Mouse (Mus musculus): ENCODE data around the gene Tmem266.

Tmem266 gene

DNA sequence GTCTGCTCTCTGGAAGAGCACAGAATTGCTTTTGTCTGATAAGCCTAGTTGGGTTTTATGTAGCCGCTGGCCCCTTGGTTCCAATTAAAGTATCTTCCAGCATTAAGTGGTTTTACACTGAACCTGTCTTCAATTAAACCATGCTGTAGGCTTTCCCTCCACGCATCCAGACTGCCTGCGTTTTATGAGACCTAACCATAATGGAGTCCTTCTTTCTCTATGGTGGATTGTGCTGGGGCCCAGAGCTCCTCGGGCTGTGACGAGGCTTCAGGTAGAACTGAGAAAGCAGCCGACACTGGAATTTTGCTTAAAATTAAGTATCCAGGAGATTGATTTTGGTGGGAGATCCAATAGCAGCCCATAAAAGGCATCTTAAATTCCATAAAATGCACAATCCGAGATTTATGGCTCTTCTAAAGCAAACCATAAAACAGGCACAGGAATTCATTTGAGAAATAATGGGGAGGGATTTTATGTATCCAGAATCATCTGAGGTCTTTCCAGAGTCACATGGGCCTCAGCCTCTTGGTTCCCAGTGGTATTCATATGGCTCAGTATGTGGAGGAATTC lies 72.4 kb downstream of the Tmem266 start:
- DNase-seq (ENCODE audit: low spot score in 2 of 2) = no peak

GRCm38 (mm10) chr9:55402276-55402675 lies 75.6 kb downstream of the Tmem266 start:
- DNase-seq (ENCODE audit: low spot score in 2 of 2) = no peak

GRCm38 (mm10) chr9:55404256-55404655 lies 77.5 kb downstream of the Tmem266 start:
- no peak for DNase-seq (ENCODE audit: low spot score in 2 of 2)

DNA sequence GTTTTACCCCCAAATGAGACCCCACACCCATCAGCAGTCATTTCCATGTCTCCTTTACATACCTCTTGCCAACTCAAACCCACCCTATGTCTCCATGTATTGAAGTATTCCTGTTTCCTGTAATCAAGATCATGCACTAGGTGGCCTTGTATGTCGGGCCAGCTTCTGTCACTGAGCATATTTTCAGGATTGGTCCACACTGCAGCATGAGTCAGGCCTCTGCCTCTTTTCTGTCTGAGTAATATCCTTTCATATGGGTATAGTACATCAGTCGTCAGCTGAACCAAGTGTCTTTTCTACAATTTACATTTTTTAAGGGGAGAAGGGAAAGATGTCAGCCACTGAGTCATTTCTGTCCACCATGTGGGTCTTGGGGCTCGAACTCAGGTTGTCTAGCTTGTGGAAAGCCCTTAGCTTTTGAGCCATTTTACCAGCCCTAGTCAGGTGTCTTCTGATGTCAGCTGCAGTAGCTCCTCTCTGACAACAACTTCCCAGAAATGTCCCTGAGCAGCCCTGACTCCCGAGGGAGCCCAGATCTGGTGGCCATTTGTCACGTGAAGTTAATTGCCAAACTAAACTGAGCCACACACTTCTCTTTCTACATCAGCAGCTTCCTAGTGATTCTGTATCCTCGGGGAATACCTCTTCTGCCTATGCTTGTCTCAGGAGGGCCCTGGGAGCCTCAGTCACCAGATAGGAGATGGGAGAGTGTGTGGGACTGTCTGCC lies 78.4 kb downstream of the Tmem266 start:
- no peak for DNase-seq (ENCODE audit: low spot score in 2 of 2)

DNA sequence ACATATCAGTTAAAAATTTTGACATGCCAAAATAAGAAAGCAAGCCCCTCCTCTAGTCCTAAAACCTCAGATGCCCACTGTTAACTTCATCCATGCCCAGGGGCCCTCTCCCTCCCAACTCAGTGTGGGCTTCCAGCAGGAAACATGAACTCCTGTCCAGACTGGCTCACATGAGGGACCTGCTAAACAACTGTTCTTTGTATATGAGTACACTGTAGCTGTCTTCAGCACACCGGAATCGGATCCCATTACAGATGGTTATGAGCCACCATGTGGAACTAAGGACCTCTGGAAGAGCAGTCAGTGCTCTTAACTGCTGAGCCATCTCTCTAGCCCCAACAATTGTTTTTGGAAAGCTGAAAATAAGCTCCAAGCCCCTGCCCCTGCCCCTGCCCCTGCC lies 80.1 kb downstream of the Tmem266 start:
- DNase-seq (ENCODE audit: low spot score in 2 of 2) = no peak

DNA sequence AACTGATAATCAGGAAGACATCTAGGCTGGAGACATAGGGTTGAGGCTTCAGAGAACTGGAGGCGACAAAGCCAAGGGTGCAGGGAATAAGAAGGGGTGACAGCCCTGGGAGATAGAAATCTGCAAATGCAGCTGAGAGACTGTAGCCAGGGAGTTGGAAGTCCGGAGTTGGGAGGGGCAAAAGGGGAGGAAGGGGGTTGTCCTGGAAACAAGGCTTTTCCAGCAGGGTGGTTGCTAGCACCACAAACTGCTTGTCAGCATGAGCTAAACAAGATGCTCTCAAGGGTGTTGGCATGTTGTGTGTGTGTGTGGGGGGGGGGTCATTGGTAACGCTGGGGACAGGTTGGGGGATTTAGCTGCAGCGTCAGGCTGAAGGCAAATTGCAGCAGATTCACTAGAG lies 82.1 kb downstream of the Tmem266 start:
- no peak for DNase-seq (ENCODE audit: low spot score in 2 of 2)

GRCm38 (mm10) chr9:55409833-55410232 lies 83.1 kb downstream of the Tmem266 start:
- DNase-seq (ENCODE audit: low spot score in 2 of 2) = no peak

- DNase-seq (ENCODE audit: low spot score in 2 of 2) = no peak
Observed at GRCm38 (mm10) chr9:55410430-55410829, 83.7 kb downstream of the Tmem266 start.

- no peak for DNase-seq (ENCODE audit: low spot score in 2 of 2)
Observed at GRCm38 (mm10) chr9:55411154-55411553, 84.4 kb downstream of the Tmem266 start.

DNA sequence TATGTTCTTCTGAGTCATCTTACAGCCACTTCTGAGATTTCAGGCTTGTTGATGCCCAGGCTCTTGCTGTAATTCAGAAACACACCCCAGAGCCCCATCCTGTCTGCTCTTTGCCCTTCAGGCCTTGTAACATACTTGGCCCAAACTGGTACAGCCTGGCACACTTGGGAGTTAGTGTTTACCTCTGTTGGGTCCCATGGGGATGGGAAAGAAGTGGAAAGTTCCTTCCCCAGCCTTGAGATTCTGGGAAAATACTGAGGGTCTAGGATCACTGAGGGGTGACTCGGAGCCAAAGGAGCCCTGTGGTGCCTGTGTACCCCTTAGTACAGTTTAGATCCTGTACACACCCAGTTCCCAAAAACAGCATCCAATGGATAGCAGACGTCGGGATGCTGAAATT lies 95.1 kb downstream of the Tmem266 start:
- no peak for DNase-seq (ENCODE audit: low spot score in 2 of 2)

DNA sequence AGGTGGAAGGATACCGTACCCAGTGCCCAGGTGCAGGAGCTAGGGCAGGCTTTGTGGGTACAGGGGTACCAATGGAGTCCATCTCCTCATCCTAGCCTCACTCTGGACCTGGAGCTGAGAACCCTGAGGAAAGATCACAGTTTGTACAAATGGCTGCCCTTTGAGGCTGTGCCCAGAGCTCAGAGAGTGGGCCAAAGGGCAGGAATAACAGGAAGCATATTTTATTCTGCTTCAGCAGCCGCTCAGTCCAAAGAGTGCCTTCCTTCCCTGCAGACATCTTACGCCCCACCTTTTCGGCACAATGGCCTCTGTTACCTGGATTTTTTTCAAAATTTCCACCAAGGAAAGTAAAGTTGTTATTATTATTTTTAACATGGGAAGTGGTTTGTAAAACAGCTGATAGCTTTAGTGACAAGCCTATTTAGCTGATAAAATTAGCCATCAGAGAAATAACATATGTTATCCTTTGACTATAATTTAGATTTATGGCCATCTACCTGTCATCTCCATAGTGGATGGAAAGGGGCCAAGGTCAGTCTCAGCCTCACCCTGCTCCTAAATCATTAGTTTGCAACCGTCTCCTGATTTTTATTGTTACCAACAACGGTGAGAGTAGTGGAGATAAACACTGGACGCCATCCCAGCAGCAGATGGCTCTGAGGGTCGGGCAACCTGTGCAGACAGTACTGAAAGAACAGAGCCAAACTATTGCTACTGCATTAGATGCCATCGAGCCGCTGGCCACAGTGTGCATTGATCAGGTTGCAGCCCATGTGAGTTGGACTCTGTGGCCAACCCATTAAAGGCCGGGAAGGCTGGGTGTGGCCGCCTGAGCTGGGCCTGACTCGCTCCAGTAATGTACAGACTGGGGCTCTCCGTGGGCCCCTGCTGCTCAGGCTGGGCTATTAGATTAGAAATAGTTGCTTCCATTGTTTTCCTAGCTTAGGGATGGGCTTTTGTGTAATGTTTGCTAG lies 97.0 kb downstream of the Tmem266 start:
- DNase-seq (ENCODE audit: low spot score in 2 of 2) = no peak

DNA sequence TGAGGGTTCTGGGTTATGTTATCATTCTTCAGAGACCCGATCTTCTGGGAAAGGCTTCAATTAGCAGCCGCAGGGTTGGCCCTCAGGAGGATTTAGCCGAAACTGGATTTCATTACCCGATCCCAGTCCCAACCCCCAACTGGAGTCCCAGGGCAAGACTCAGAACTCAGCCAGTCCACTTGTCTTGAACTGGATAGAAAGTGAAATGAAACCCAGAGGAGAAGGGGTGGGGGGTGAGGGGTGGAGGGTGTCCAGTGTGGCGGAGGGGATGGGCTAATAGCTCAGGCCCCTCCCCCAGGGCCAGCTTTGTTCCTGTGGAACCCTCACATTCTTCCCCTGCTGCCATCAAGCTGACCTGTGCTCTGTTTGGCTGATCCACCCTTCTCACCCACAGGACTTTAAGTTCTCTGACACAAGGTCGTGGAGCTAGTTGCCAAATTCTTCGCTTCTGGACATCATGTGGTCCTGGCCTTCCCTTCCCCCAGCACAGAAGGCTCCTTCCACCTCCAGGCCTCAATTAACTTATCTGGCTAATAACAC lies 98.6 kb downstream of the Tmem266 start:
- DNase-seq (ENCODE audit: low spot score in 2 of 2) = no peak

- peak; percentile 43 to 69 for DNase-seq (ENCODE audit: low spot score in 2 of 2)
Observed at GRCm38 (mm10) chr9:55429242-55429975, 102.7 kb downstream of the Tmem266 start.

GRCm38 (mm10) chr9:55430133-55430532 lies 103.4 kb downstream of the Tmem266 start:
- no peak for DNase-seq (ENCODE audit: low spot score in 2 of 2)

- DNase-seq (ENCODE audit: low spot score in 2 of 2) = no peak
Observed at GRCm38 (mm10) chr9:55432306-55433289, 105.9 kb downstream of the Tmem266 start.

DNA sequence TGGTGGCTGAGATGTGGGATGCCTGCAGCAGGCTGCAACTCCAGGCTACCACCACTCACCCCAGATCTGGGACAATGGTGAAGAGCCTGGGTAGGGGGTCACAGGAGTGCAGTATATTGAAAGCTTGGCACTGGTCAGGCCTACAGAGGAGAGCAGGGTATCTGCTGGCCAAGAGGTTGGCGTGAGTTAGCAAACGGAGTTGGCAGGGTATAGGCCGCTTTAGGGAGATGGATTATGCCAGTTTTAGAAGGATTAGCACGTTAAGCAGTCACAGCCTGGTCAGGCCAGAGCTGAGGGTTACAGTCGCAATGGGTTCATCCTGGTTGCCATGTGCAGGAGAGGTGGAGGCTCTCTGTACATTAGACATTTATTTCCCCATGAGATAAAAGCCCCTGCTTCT lies 107.2 kb downstream of the Tmem266 start:
- no peak for DNase-seq (ENCODE audit: low spot score in 2 of 2)

GRCm38 (mm10) chr9:55438433-55438832 lies 111.7 kb downstream of the Tmem266 start:
- no peak for DNase-seq (ENCODE audit: low spot score in 2 of 2)

DNA sequence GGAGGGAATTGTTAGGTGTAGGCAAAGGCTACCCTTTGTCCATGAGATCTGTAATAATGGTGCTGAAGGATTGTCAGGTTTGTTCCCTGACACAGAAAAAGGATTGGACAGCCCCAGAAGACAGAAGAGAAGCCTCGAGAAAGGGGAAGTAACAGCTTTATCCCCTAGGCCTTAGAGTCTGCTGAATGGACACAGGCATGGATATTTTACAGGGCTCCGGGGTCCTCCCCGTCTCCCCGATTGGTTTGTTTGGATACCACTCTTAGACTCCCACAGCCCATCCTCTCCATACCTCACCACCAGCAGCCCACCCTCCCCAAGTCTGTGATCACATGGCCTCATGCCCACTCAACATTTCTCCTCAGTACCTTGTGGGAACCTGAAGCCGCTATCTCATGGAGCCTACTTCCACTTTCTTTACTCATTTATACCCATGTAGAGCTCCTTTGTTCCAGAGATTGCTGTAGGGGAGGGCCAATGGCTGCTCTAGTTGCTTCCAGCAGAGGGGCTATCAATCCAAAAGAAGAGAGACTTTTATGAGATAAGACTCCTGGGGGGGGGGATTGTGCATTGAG lies 112.6 kb downstream of the Tmem266 start:
- DNase-seq (ENCODE audit: low spot score in 2 of 2) = no peak

DNA sequence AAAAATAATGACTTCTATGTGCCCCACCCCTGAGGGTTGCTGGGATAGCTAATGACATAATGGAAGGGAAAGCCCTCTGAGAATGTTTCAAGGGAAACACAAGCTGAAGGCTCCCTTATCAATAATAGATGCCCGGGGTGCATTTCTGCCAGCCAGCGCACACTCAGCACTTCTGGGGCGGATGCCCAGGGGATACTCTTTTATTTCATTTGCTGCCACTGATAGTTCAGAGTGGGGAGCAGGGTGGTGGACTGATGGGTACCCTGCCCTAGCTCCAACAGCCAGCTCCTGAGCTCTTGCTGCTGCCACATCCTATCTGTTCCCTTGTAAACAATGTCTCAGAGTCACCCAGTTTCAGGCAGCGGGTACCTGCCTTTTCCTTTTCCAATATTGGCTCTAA lies 120.8 kb downstream of the Tmem266 start:
- DNase-seq (ENCODE audit: low spot score in 2 of 2) = no peak

GRCm38 (mm10) chr9:55449108-55449507 lies 122.4 kb downstream of the Tmem266 start:
- DNase-seq (ENCODE audit: low spot score in 2 of 2) = no peak

Data from thymus, postnatal 10 days (tissue).